Mouse (Mus musculus) olfactory bulb, adult 2 months (tissue): Measurements from ENCODE around the gene Klrb1.

Experiments
- CTCF ChIP-seq: fragments of 200-500 bp; IDR thresholded peaks from 2 replicates; pipeline ENCODE4 v1.5.1; 2012; ENCODE audit warnings: low read depth, mild to moderate bottlenecking, low read length, moderate library complexity; ENCODE audit not compliant: insufficient read depth
- POLR2A ChIP-seq: fragments of 200-500 bp; IDR thresholded peaks from 2 replicates; pipeline ENCODE4 v1.6.1; 2012; ENCODE audit warnings: mild to moderate bottlenecking, low read depth, low read length, moderate library complexity; ENCODE audit not compliant: insufficient read depth

- TF ChIP-seq POLR2A = no peak
- no peak for TF ChIP-seq CTCF
Measured at GRCm38 (mm10) chr6:128736100-128736499, 13.2 kb upstream of the Klrb1 start.
